Mouse (Mus musculus): ENCODE results near the gene Mapk6.

- TF ChIP-seq CTCF (IDR thresholded peaks at IDR 0.05 in 2 of 3, conservative IDR thresholded peaks at IDR 0.05 in 1 of 3; ENCODE audit: control insufficient read depth in 1 of 3, insufficient read depth in 1 of 3, low read depth in 2 of 3, low read length in 3 of 3, poor library complexity in 1 of 3, severe bottlenecking in 1 of 3) (peak; percentile 39 to 45 (median 44); a peak in 5 of 6 replicates), USF1 (IDR thresholded peaks at IDR 0.05; ENCODE audit: low read depth, low read length) (no peak), MEF2A (IDR thresholded peaks at IDR 0.05; ENCODE audit: extremely low read depth, insufficient replicate concordance, low read depth, low read length, poor library complexity, severe bottlenecking) (no peak), EP300 (IDR thresholded peaks at IDR 0.05; ENCODE audit: low read depth in 1 of 2, low read length in 2 of 2) (no peak), NELFE (IDR thresholded peaks at IDR 0.05; ENCODE audit: low read depth, low read length) (no peak), POLR2A (IDR thresholded peaks at IDR 0.05; ENCODE audit: control insufficient read depth in 1 of 2, insufficient read depth in 1 of 2, low read depth in 1 of 2, low read length in 2 of 2, poor library complexity in 1 of 2) (no peak), POLR2AphosphoS2 (IDR thresholded peaks at IDR 0.05; ENCODE audit: low read length) (no peak), E2F4 (IDR thresholded peaks at IDR 0.05; ENCODE audit: borderline replicate concordance, low read depth, low read length) (no peak), MXI1 (IDR thresholded peaks at IDR 0.05; ENCODE audit: low read depth, low read length) (no peak), TBP (IDR thresholded peaks at IDR 0.05; ENCODE audit: low read depth, low read length) (no peak), USF2 (IDR thresholded peaks at IDR 0.05; ENCODE audit: borderline replicate concordance in 1 of 2, insufficient read depth in 1 of 2, low read depth in 1 of 2, low read length in 2 of 2) (no peak)
These were observed 75.4 kb downstream of the Mapk6 start for GRCm38 (mm10) chr9:75334440-75334839.
